Mouse (Mus musculus): ENCODE measurements around the gene 1700102P08Rik.
A peak's percentile ranks its signal among the peaks of the same experiment; 100 is the strongest.

Gene 1700102P08Rik

GRCm38 (mm10) chr9:108411381-108411942, 18.9 kb downstream of the 1700102P08Rik start:
- DNase-seq (ENCODE audit: low read depth): peak; percentile 16

- DNase-seq (ENCODE audit: low read depth): peak; percentile 68
Observed at GRCm38 (mm10) chr9:108412221-108412620, 19.6 kb downstream of the 1700102P08Rik start.

- DNase-seq (ENCODE audit: low read depth): no peak
Observed at GRCm38 (mm10) chr9:108428384-108428783, 35.8 kb downstream of the 1700102P08Rik start, which contains the start of gene Ccdc36. Ccdc36 (minus strand) TSS chr9:108428484.

- DNase-seq (ENCODE audit: low read depth): no peak
Observed at GRCm38 (mm10) chr9:108431431-108432067, 38.9 kb downstream of the 1700102P08Rik start.

- DNase-seq (ENCODE audit: low read depth): no peak
Observed at GRCm38 (mm10) chr9:108436182-108436581, 43.6 kb downstream of the 1700102P08Rik start, which contains the start of gene BC048562. BC048562 (plus strand) TSS chr9:108436482.

GRCm38 (mm10) chr9:108439176-108439575, 46.6 kb downstream of the 1700102P08Rik start:
- DNase-seq (ENCODE audit: low read depth): no peak

GRCm38 (mm10) chr9:108440485-108440884, 47.9 kb downstream of the 1700102P08Rik start:
- no peak for DNase-seq (ENCODE audit: low read depth)

GRCm38 (mm10) chr9:108441236-108441919, 48.8 kb downstream of the 1700102P08Rik start:
- DNase-seq (ENCODE audit: low read depth): no peak

- DNase-seq (ENCODE audit: low read depth): peak; percentile 19
Observed at GRCm38 (mm10) chr9:108445125-108445524, 52.5 kb downstream of the 1700102P08Rik start.

GRCm38 (mm10) chr9:108449860-108450259, 57.3 kb downstream of the 1700102P08Rik start:
- no peak for DNase-seq (ENCODE audit: low read depth)

- no peak for DNase-seq (ENCODE audit: low read depth)
Observed at GRCm38 (mm10) chr9:108450292-108451169, 57.9 kb downstream of the 1700102P08Rik start.

- no peak for DNase-seq (ENCODE audit: low read depth)
Observed at GRCm38 (mm10) chr9:108451170-108451493, 58.5 kb downstream of the 1700102P08Rik start.

- no peak for DNase-seq (ENCODE audit: low read depth)
Observed at GRCm38 (mm10) chr9:108451519-108452160, 59.0 kb downstream of the 1700102P08Rik start.

GRCm38 (mm10) chr9:108452291-108452906, 59.8 kb downstream of the 1700102P08Rik start:
- DNase-seq (ENCODE audit: low read depth): peak; percentile 69

GRCm38 (mm10) chr9:108452911-108453310, 60.3 kb downstream of the 1700102P08Rik start:
- no peak for DNase-seq (ENCODE audit: low read depth)

- DNase-seq (ENCODE audit: low read depth): no peak
Observed at GRCm38 (mm10) chr9:108453458-108453857, 60.9 kb downstream of the 1700102P08Rik start.

GRCm38 (mm10) chr9:108454429-108454828, 61.8 kb downstream of the 1700102P08Rik start:
- no peak for DNase-seq (ENCODE audit: low read depth)

GRCm38 (mm10) chr9:108455747-108456571, 63.4 kb downstream of the 1700102P08Rik start:
- no peak for DNase-seq (ENCODE audit: low read depth)

GRCm38 (mm10) chr9:108456953-108457352, 64.3 kb downstream of the 1700102P08Rik start:
- no peak for DNase-seq (ENCODE audit: low read depth)

- no peak for DNase-seq (ENCODE audit: low read depth)
Observed at GRCm38 (mm10) chr9:108459939-108460318, 67.3 kb downstream of the 1700102P08Rik start.

Measured in 416B (cell line).